8 mouse cellular contexts compared by ENCODE assay signal in the genomic region with DNA sequence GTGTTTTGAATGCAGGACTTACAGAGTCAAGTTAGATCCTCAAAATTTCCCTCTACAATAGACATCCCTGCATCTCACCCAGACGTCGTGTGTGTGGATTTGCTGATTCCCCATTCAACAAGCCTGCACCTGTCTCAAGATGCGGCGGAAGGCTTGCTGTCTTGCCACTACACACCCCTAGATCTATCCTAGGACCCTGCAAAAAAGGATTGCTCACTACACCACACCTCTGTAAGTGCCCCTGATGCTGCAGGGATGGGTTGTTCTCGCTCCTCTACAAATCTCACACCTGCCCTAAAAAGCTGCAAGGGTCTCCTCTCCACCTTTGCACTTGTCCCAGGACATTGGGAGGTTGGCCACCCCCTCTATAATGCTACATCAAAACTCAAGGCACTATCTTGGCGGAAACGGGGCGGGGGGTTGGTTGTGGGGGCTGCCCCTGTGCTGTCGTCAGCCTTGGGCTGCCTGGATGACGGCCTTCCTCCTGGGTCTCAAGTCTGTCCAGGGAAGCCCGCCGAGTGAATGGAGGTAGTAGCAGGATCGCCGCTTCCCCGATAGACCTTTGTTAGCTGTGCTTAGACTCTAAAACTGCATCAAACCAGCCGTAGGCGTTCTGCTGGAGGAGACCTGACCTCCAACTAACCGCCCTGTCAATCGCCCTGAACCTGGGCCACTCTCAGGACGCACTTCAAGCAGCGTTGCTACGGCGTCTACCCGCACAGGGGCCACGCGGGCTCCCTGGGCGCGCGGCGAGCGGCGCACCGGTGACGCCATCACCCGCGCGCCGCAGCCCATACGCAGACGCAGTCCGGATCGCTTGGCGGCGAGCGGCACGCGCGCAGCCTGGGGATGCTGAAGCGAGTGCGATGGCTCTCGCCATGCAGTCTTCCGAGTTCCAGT. TPM values are rescaled to one million over a fixed set of nuclear protein-coding genes. Genes with fewer than 3 reads are reported as not detected.
DNase-seq lines count a peak whose midpoint lies in the region; ATAC-seq lines count a peak whose summit lies in the region.

A gene (plus strand): TSS at position 492 of the 900 bp plus-strand sequence.
A gene (minus strand): TSS at position 741 of the 900 bp plus-strand sequence.

- H3K27me3 ChIP-seq in forebrain, embryonic 16.5 days (replicated peaks; ENCODE audit: control insufficient read depth, insufficient read depth, low read length): no peaks in the 10 kb centered on the region

- peaks cover 26% of the 10 kb centered on the region for H3K4me1 ChIP-seq in forebrain, embryonic 16.5 days (replicated peaks; ENCODE audit: control insufficient read depth, insufficient read depth, low read length)

- peak within 1 kb of the TSS; percentile 83 for H3K9ac ChIP-seq in forebrain, embryonic 16.5 days (replicated peaks; ENCODE audit: low read depth, low read length)

- no peaks in the 10 kb centered on the region for H3K9me3 ChIP-seq in forebrain, embryonic 16.5 days (ENCODE audit: control insufficient read depth, low read length)

- H3K27ac ChIP-seq in forebrain, embryonic 16.5 days (ENCODE audit: low read length): peak within 1 kb of the TSS; percentile 83

- DNase-seq in MEL-GATA-1-ER (ENCODE audit: extremely low read depth, low read depth): peak; percentile 60
- DNase-seq in cerebellum, adult 18-20 months: peak; percentile 68 to 85
- peak; percentile 75 to 80 for DNase-seq in layer of hippocampus, postnatal 10 days (ENCODE audit: low spot score in 2 of 2)
- DNase-seq in lung, postnatal 10 days: peak; percentile 77
- peak; percentile 79 for DNase-seq in ovary, postnatal 36 days (ENCODE audit: low spot score)
- DNase-seq in thymus, postnatal 14 days: peak; percentile 76

- H3K36me3 ChIP-seq in forebrain, embryonic 16.5 days (ENCODE audit: control insufficient read depth, insufficient read depth): no peaks in the 10 kb centered on the region

- peak within 1 kb of the TSS; percentile 99 for H3K4me2 ChIP-seq in forebrain, embryonic 16.5 days (ENCODE audit: low read length)

- WGBS in forebrain, embryonic 16.5 days: 5% methylated on average over 52 of the region's 52 CpGs

- ATAC-seq in forebrain, embryonic 16.5 days: peak; percentile 98
- ATAC-seq in hematopoietic stem cell, adult 5-6 weeks (replicated peaks in 1 of 2; ENCODE audit: insufficient read depth in 1 of 2, low FRiP score in 2 of 2, low TSS enrichment in 1 of 2, low read depth in 1 of 2, poor library complexity in 2 of 2, severe bottlenecking in 2 of 2): peak; percentile 60 to 74

- H3K4me3 ChIP-seq in forebrain, embryonic 16.5 days (replicated peaks; ENCODE audit: low read length): peak within 1 kb of the TSS; percentile 83

RNA-seq across cellular contexts. Expression of the first gene that starts in this region (rescaled TPM):
- 42.0 and 42.7 TPM in 2 replicates for polyA plus RNA-seq in forebrain, embryonic 16.5 days (2015; fragmentation: Nextera tagmentation; extraction: Ambion mirVana)
- 42.5 and 54.7 TPM in 2 replicates for total RNA-seq in hematopoietic stem cell, adult 5-6 weeks (2017)
- 10 to 100 TPM; 19.1 to 26.8 TPM for total RNA-seq in layer of hippocampus, postnatal 10 days (2021)

RNA-seq across cellular contexts. Expression of the second gene that starts in this region (rescaled TPM):
- 0.84 and 0.93 TPM in 2 replicates for polyA plus RNA-seq in forebrain, embryonic 16.5 days (2015; fragmentation: Nextera tagmentation; extraction: Ambion mirVana)
- 0.79 and 1.3 TPM in 2 replicates for total RNA-seq in hematopoietic stem cell, adult 5-6 weeks (2017)
- 1 to 10 TPM in 1 of 2 experiments, under 1 TPM in 1; 0.71 to 1.4 TPM for total RNA-seq in layer of hippocampus, postnatal 10 days (2021)

Comparison
In these comparisons a context has a peak if more than half of its experiments do, and no peak if none do; other contexts are left out.
1. Peak in every context shown above with its lines: DNase-seq, ATAC-seq, H3K4me3 ChIP-seq and H3K27ac ChIP-seq.